Mouse (Mus musculus) lung, embryonic 14.5 days (tissue): ENCODE data around the gene Sult1e1. TPM values are rescaled to one million over a fixed set of nuclear protein-coding genes. Genes with fewer than 3 reads are reported as not detected.

Experiments used
- ATAC-seq: fragments of 200-750 bp; cut with Nextera tagmentation; 2 replicates; pipeline ENCODE4 v1.8.0; 2017; ENCODE audit warnings: mild to moderate bottlenecking, moderate TSS enrichment, moderate library complexity; ENCODE audit not compliant: insufficient read depth
- DNase-seq: peaks from one replicate; pipeline ENCODE4 v3.0.0-alpha.2; 2015
- H3K27ac ChIP-seq: fragments of 300-500 bp; sonication (generic); 2 replicates; pipeline ENCODE4 v1.5.1; 2014; ENCODE audit warnings: low read depth, mild to moderate bottlenecking, moderate library complexity
- H3K27me3 ChIP-seq: fragments of 300-500 bp; sonication (generic); 2 replicates; pipeline ENCODE4 v1.6.1; 2014; ENCODE audit warnings: low read length, control low read depth; ENCODE audit not compliant: insufficient read depth
- H3K36me3 ChIP-seq: fragments of 300-500 bp; sonication (generic); 2 replicates; pipeline ENCODE4 v1.6.1; 2014; ENCODE audit warnings: control low read depth; ENCODE audit not compliant: insufficient read depth
- H3K4me1 ChIP-seq: fragments of 300-500 bp; sonication (generic); 2 replicates; pipeline ENCODE4 v1.6.1; 2014; ENCODE audit warnings: antibody characterized with exemption, control low read depth; ENCODE audit not compliant: insufficient read depth
- H3K4me2 ChIP-seq: fragments of 300-500 bp; sonication (generic); 2 replicates; pipeline ENCODE4 v1.6.1; 2014; ENCODE audit warnings: mild to moderate bottlenecking
- H3K4me3 ChIP-seq: fragments of 300-500 bp; sonication (generic); 2 replicates; pipeline ENCODE4 v1.5.1; 2014; ENCODE audit warnings: low read depth, low read length
- H3K9ac ChIP-seq: fragments of 300-500 bp; sonication (generic); 2 replicates; pipeline ENCODE4 v1.6.1; 2014
- H3K9me3 ChIP-seq: fragments of 300-500 bp; sonication (generic); 2 replicates; pipeline ENCODE4 v1.6.1; 2016; ENCODE audit warnings: low read depth, low read length, control low read depth
- CTCF ChIP-seq: IDR thresholded peaks from 2 replicates; pipeline ENCODE4 v1.5.1; 2016; ENCODE audit warnings: antibody characterized with exemption, low read depth
- WGBS: fragments of 180-500 bp; shearing (Covaris S2); extraction: QIAGEN DNeasy Blood & Tissue Kit; methylation state at CpG from one replicate; pipeline ENCODE4 v1.1.7; 2014; 5-methylcytosine and 5-hydroxymethylcytosine counted together
- polyA plus RNA-seq: library from polyadenylated mRNA; unstranded; fragments of >200 nt; fragmentation: Nextera tagmentation; extraction: Ambion mirVana; gene quantifications from 2 replicates; pipeline ENCODE4 v1.2.1, GENCODE M21; 2014

Sult1e1 gene
- polyA plus RNA-seq = not detected in 2 replicates

- no peak for TF ChIP-seq CTCF
- no peak within 1 kb of the TSS for H3K9ac ChIP-seq
- H3K27ac ChIP-seq = no peak within 1 kb of the TSS
- H3K4me2 ChIP-seq = no peak within 1 kb of the TSS
- H3K27me3 ChIP-seq = no peaks in the 10 kb centered on the region
- H3K9me3 ChIP-seq = no peaks in the 10 kb centered on the region
- WGBS = 75% methylated on average over 5 of the region's 5 CpGs
- DNase-seq (no peak), ATAC-seq (no peak)
- no peak within 1 kb of the TSS for H3K4me3 ChIP-seq
- H3K4me1 ChIP-seq = no peaks in the 10 kb centered on the region
- no peaks in the 10 kb centered on the region for H3K36me3 ChIP-seq
Measured at GRCm38 (mm10) chr5:87591494-87591893, at the start of gene Sult1e1. TSS of gene Sult1e1 (minus strand) at chr5:87591594.

GRCm38 (mm10) chr5:87622681-87623080 is 31.3 kb upstream of the Sult1e1 start:
- Histone ChIP-seq H3K27me3 (no peaks in the 10 kb centered on the region), H3K4me3 (no peak overlapping the region), H3K36me3 (no peaks in the 10 kb centered on the region), H3K4me1 (no peaks in the 10 kb centered on the region), H3K9me3 (no peaks in the 10 kb centered on the region), H3K27ac (no peak overlapping the region), H3K9ac (no peak overlapping the region), H3K4me2 (no peak overlapping the region)
- DNase-seq (no peak), ATAC-seq (no peak)
- TF ChIP-seq CTCF = no peak

- Histone ChIP-seq H3K27ac (no peak overlapping the region), H3K27me3 (no peaks in the 10 kb centered on the region), H3K36me3 (no peaks in the 10 kb centered on the region), H3K4me1 (no peaks in the 10 kb centered on the region), H3K9me3 (no peaks in the 10 kb centered on the region), H3K4me3 (no peak overlapping the region), H3K9ac (no peak overlapping the region), H3K4me2 (no peak overlapping the region)
- TF ChIP-seq CTCF = no peak
- 84% methylated on average over 2 of the region's 2 CpGs for WGBS
- no peak for ATAC-seq
- no peak for DNase-seq
Measured at GRCm38 (mm10) chr5:87615128-87615390, 23.7 kb upstream of the Sult1e1 start.

- Histone ChIP-seq H3K27ac (no peak overlapping the region), H3K36me3 (no peaks in the 10 kb centered on the region), H3K4me2 (no peak overlapping the region), H3K4me3 (no peak overlapping the region), H3K9ac (no peak overlapping the region), H3K4me1 (no peaks in the 10 kb centered on the region), H3K9me3 (no peaks in the 10 kb centered on the region), H3K27me3 (no peaks in the 10 kb centered on the region)
- no peak for TF ChIP-seq CTCF
- ATAC-seq (no peak), DNase-seq (no peak)
Measured at GRCm38 (mm10) chr5:87614364-87615127, 23.2 kb upstream of the Sult1e1 start.

- WGBS = 58% methylated on average over 3 of the region's 3 CpGs
- no peaks in the 10 kb centered on the region for H3K4me1 ChIP-seq
- ATAC-seq = no peak
Measured at GRCm38 (mm10) chr5:87601018-87601417, 9.6 kb upstream of the Sult1e1 start.

GRCm38 (mm10) chr5:87597891-87598290 is 6.5 kb upstream of the Sult1e1 start:
- H3K9ac ChIP-seq = no peak overlapping the region
- no peak for DNase-seq
- no peaks in the 10 kb centered on the region for H3K9me3 ChIP-seq
- H3K36me3 ChIP-seq = no peaks in the 10 kb centered on the region
- no peak overlapping the region for H3K4me3 ChIP-seq
- no peaks in the 10 kb centered on the region for H3K27me3 ChIP-seq
- no peak overlapping the region for H3K27ac ChIP-seq
- 42% methylated on average over 2 of the region's 2 CpGs for WGBS
- ATAC-seq = no peak
- no peaks in the 10 kb centered on the region for H3K4me1 ChIP-seq
- H3K4me2 ChIP-seq = no peak overlapping the region
- no peak for TF ChIP-seq CTCF

More at GRCm38 (mm10) chr5:87601018-87601417, 9.6 kb upstream of the Sult1e1 start:
- no peak overlapping the region for H3K27ac ChIP-seq
- TF ChIP-seq CTCF = no peak
- no peak overlapping the region for H3K4me3 ChIP-seq
- no peaks in the 10 kb centered on the region for H3K9me3 ChIP-seq
- H3K4me2 ChIP-seq = no peak overlapping the region
- DNase-seq = no peak
- H3K36me3 ChIP-seq = no peaks in the 10 kb centered on the region
- H3K9ac ChIP-seq = no peak overlapping the region
- no peaks in the 10 kb centered on the region for H3K27me3 ChIP-seq

- Histone ChIP-seq H3K36me3 (no peaks in the 10 kb centered on the region), H3K4me2 (no peak overlapping the region)
Measured at GRCm38 (mm10) chr5:87589916-87590315, 1.5 kb downstream of the Sult1e1 start.

More at GRCm38 (mm10) chr5:87589916-87590315, 1.5 kb downstream of the Sult1e1 start:
- ATAC-seq (no peak), DNase-seq (no peak)
- H3K9me3 ChIP-seq = no peaks in the 10 kb centered on the region
- no peak for TF ChIP-seq CTCF
- no peaks in the 10 kb centered on the region for H3K27me3 ChIP-seq
- H3K9ac ChIP-seq = no peak overlapping the region
- no peaks in the 10 kb centered on the region for H3K4me1 ChIP-seq
- H3K4me3 ChIP-seq = no peak overlapping the region
- 74% methylated on average over 2 of the region's 2 CpGs for WGBS
- H3K27ac ChIP-seq = no peak overlapping the region
